Mouse (Mus musculus) midbrain, embryonic 14.5 days (tissue): ENCODE measurements around the gene Arv1. TPM values are rescaled to one million over a fixed set of nuclear protein-coding genes. Genes with fewer than 3 reads are reported as not detected.

Experiments
- ATAC-seq: fragments of 200-750 bp; cut with Nextera tagmentation; 2 replicates; pipeline ENCODE4 v1.8.0; 2017; ENCODE audit warnings: moderate number of reproducible peaks, moderate library complexity; ENCODE audit not compliant: low FRiP score, low TSS enrichment
- DNase-seq: peaks from one replicate; pipeline ENCODE4 v3.0.0-alpha.2; 2015
- H3K27ac ChIP-seq: fragments of 300-500 bp; sonication (generic); replicated peaks from 2 replicates; pipeline ENCODE4 v1.5.1; 2014; ENCODE audit warnings: mild to moderate bottlenecking, low read depth, low read length, moderate library complexity
- H3K27me3 ChIP-seq: fragments of 300-500 bp; sonication (generic); 2 replicates; pipeline ENCODE4 v1.6.1; 2014; ENCODE audit warnings: low read length, control low read depth, mixed read lengths; ENCODE audit not compliant: control insufficient read depth, insufficient read depth
- H3K36me3 ChIP-seq: fragments of 300-500 bp; sonication (generic); 2 replicates; pipeline ENCODE4 v1.6.1; 2014; ENCODE audit warnings: low read length, control low read depth; ENCODE audit not compliant: control insufficient read depth, insufficient read depth
- H3K4me1 ChIP-seq: fragments of 300-500 bp; sonication (generic); 2 replicates; pipeline ENCODE4 v1.6.1; 2014; ENCODE audit warnings: mild to moderate bottlenecking, antibody characterized with exemption, low read length, control low read depth; ENCODE audit not compliant: control insufficient read depth, insufficient read depth
- H3K4me2 ChIP-seq: fragments of 300-500 bp; sonication (generic); 2 replicates; pipeline ENCODE4 v1.6.1; 2014; ENCODE audit warnings: mild to moderate bottlenecking, low read length, moderate library complexity
- H3K4me3 ChIP-seq: fragments of 300-500 bp; sonication (generic); replicated peaks from 2 replicates; pipeline ENCODE4 v1.5.1; 2014; ENCODE audit warnings: low read depth, low read length
- H3K9ac ChIP-seq: fragments of 300-500 bp; sonication (generic); replicated peaks from 2 replicates; pipeline ENCODE4 v1.6.1; 2014; ENCODE audit warnings: mild to moderate bottlenecking, low read length, moderate library complexity
- H3K9me3 ChIP-seq: fragments of 300-500 bp; sonication (generic); 2 replicates; pipeline ENCODE4 v1.6.1; 2016; ENCODE audit warnings: low read length, control low read depth, mixed read lengths; ENCODE audit not compliant: control insufficient read depth
- WGBS: fragments of 180-500 bp; shearing (Covaris S2); extraction: QIAGEN DNeasy Blood & Tissue Kit; methylation state at CpG from one replicate; pipeline ENCODE4 v1.1.7; 2014; 5-methylcytosine and 5-hydroxymethylcytosine counted together
- polyA plus RNA-seq: library from polyadenylated mRNA; unstranded; fragments of >200 nt; fragmentation: Nextera tagmentation; extraction: Ambion mirVana; gene quantifications from 2 replicates; pipeline ENCODE4 v1.2.1, GENCODE M21; 2014

Gene Arv1
- polyA plus RNA-seq, 1 experiment from 2014 or later: 36.1 TPM

DNA sequence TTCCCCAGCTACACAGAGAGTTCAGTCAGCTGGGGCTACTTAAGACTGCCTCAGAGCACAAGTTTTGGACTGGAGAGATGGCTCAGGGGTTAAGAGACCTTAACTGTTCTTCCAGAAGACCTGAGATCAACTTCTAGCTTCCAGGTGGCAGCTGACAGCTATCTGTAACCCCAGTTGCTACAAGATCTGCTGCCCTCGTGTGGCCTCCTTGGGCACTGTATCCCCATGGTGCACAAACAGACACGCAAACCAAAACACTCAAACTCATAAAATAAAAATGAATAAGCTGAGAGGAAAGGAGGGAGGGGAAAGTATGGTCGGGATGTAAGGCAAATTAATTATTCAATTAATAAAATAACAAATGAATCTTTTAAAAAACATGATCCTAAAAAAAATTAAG is 36.6 kb downstream of the Arv1 start:
- WGBS: 39% methylated on average over 3 of the region's 3 CpGs
- ATAC-seq (no peak), DNase-seq (peak; percentile 42)
- Histone ChIP-seq H3K4me1 (no peaks in the 10 kb centered on the region), H3K4me3 (no peak overlapping the region), H3K9me3 (no peaks in the 10 kb centered on the region), H3K27ac (no peak overlapping the region), H3K4me2 (no peak overlapping the region), H3K9ac (no peak overlapping the region), H3K27me3 (no peaks in the 10 kb centered on the region), H3K36me3 (no peaks in the 10 kb centered on the region)

DNA sequence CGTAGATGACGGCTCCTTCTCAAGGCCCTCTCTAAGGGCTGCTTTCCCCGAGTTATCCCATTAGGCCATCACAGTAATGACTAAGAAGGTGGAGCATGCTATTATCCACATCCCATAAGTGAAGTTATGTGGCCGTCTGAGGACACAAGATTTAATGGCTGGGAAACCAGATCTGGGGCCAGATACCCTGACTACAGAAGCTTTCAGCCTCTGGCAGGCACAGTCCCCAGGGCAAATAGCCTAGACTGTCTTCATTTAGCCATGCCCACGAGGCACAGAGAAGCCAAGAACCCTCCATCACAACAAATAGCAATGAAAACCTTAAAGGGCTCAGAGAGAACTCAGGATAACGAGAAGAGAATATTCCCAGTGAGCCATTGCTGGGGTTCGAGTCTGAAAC is 41.1 kb downstream of the Arv1 start:
- H3K36me3 ChIP-seq: no peaks in the 10 kb centered on the region
- no peak for ATAC-seq
- no peak for DNase-seq
- H3K4me1 ChIP-seq: no peaks in the 10 kb centered on the region
- H3K27ac ChIP-seq: no peak overlapping the region
- no peak overlapping the region for H3K4me3 ChIP-seq
- no peak overlapping the region for H3K9ac ChIP-seq
- H3K27me3 ChIP-seq: no peaks in the 10 kb centered on the region
- 67% methylated on average over 7 of the region's 7 CpGs for WGBS
- no peaks in the 10 kb centered on the region for H3K9me3 ChIP-seq
- no peak overlapping the region for H3K4me2 ChIP-seq

DNA sequence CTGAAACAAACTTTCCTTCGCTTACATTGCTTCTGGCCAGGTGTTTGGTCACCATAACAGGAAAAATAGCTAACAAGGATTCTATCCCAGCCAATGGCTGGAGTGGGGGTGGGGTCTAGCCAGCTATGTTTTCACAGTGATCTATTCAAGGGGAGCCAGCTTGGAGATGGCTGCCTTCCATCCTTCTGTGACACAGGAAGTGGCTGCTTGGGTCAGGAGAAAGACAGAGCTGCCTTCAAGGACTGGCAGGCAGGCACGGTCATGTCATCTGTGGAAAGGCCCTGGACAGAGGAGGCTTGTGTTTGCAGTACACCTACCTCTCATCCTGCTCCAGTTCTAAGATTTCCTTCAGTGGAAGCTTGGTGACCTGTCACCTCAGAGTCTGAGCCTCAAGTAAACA is 50.5 kb downstream of the Arv1 start:
- no peak overlapping the region for H3K4me3 ChIP-seq
- DNase-seq (no peak), ATAC-seq (no peak)
- H3K27me3 ChIP-seq: no peaks in the 10 kb centered on the region
- H3K9ac ChIP-seq: no peak overlapping the region
- H3K27ac ChIP-seq: no peak overlapping the region
- WGBS: 69% methylated on average over 2 of the region's 2 CpGs
- no peaks in the 10 kb centered on the region for H3K36me3 ChIP-seq
- H3K4me2 ChIP-seq: no peak overlapping the region
- H3K9me3 ChIP-seq: no peaks in the 10 kb centered on the region
- no peaks in the 10 kb centered on the region for H3K4me1 ChIP-seq

DNA sequence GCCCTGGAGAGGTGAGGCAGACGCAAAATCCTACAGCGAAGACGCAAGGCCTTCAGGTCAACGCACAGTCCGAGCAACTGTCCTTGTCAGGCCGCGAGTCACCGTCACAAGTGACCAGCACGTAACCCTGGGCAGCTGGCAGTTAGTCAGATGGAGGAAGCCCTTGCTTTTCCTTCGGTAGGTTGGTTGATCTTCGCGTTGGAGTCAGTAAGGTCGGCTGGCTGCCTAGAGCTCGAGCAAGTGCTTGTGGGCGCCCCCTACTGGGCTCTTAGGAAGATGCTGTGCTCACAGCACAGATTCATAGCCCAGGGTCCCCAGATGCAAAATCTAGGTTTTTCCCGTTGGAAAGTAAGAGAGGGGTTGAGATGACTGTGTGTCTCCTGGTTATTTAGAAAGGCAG is 53.8 kb downstream of the Arv1 start:
- WGBS: 15% methylated on average over 16 of the region's 16 CpGs
- Histone ChIP-seq H3K27ac (no peak overlapping the region), H3K4me3 (no peak overlapping the region), H3K4me1 (no peaks in the 10 kb centered on the region), H3K27me3 (no peaks in the 10 kb centered on the region), H3K4me2 (peak overlapping the region; percentile 37), H3K9ac (no peak overlapping the region), H3K36me3 (no peaks in the 10 kb centered on the region), H3K9me3 (no peaks in the 10 kb centered on the region)
- DNase-seq (peak; percentile 91), ATAC-seq (no peak; the same call in 1 of the 2 replicates)

DNA sequence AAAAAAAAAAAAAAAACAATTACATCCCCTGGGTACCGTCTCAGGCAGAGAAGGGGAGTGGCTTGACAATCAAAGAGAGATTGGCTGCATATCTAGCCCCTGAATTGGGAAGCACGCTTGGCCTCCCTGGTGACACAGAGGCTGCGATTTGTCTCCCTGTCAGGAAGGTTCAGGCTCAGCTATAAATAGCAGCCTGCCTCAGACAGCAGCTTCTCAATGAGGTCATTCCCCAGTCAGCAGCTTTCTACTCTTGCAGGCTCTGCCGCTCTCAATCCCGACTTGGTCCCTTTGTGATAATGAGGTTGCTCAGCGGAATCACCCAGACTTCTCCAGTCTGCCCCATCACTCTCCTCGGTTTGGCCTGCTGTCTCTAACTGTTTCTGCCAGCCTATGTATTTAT is 58.3 kb downstream of the Arv1 start:
- Histone ChIP-seq H3K4me1 (peaks cover 10% of the 10 kb centered on the region; the same call in 1 of the 2 replicates), H3K27ac (peak overlapping the region; percentile 70), H3K27me3 (no peaks in the 10 kb centered on the region), H3K9me3 (no peaks in the 10 kb centered on the region), H3K4me3 (no peak overlapping the region), H3K9ac (no peak overlapping the region; the same call in 1 of the 2 replicates), H3K4me2 (0 out of 2 replicates have a peak overlapping the region, but pooled peaks have one; percentile 7), H3K36me3 (no peaks in the 10 kb centered on the region)
- ATAC-seq (peak; percentile 62; the same call in 1 of the 2 replicates), DNase-seq (peak; percentile 77)
- WGBS: 13% methylated on average over 7 of the region's 7 CpGs

DNA sequence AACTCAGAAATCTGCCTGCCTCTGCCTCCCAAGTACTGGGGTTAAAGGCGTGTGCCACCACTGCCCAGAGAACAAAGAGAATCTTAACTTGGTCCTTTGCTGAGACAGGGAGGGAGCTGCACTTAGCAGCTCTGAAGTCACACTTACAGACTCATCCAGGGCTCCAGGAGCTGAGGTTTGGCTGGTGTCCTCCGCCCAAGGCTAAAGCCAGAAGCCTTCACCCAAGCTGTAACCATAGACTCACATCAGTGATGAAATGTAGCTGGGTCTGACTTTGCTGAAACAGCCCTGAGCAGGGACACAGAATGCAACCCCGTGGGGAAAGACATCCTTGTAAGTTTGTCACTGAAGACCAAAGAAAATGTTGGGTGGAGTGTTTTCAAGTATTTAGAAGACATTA is 60.5 kb downstream of the Arv1 start:
- Histone ChIP-seq H3K36me3 (no peaks in the 10 kb centered on the region), H3K4me1 (peaks cover 10% of the 10 kb centered on the region; the same call in 1 of the 2 replicates), H3K9me3 (no peaks in the 10 kb centered on the region), H3K27me3 (no peaks in the 10 kb centered on the region), H3K9ac (no peak overlapping the region), H3K4me2 (no peak overlapping the region), H3K4me3 (no peak overlapping the region), H3K27ac (no peak overlapping the region)
- ATAC-seq: no peak
- WGBS: 78% methylated on average over 3 of the region's 3 CpGs
- DNase-seq: no peak

DNA sequence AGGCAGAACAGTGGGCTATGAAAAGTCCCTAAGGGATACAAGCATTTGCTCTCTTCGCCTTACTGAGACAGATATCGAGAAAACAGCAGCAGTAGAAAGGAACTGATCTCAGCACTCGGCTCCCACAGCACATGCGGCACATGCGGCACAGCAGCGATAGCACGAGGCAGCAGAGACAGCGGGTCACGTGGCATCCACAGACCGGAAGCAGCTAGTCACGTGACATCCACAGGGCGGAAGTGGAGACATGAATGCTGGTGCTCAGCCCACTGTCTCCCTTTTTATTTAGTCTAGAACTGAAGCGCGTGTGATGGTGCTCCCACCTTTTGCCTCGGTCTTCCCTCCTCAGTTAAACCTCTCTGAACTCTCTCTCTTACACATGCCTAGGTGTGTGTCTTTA is 61.3 kb downstream of the Arv1 start:
- WGBS: 93% methylated on average over 15 of the region's 15 CpGs
- no peaks in the 10 kb centered on the region for H3K36me3 ChIP-seq
- no peaks in the 10 kb centered on the region for H3K9me3 ChIP-seq
- H3K9ac ChIP-seq: no peak overlapping the region
- H3K27me3 ChIP-seq: no peaks in the 10 kb centered on the region
- no peak overlapping the region for H3K4me2 ChIP-seq
- no peak overlapping the region for H3K4me3 ChIP-seq
- DNase-seq (no peak), ATAC-seq (no peak)
- peaks cover 10% of the 10 kb centered on the region; the same call in 1 of the 2 replicates for H3K4me1 ChIP-seq
- H3K27ac ChIP-seq: no peak overlapping the region

Other genes with a start within 250 kb of the Arv1 start
- 33.0 and 39.3 TPM in 2 replicates for gene Cog2, start 201.4 kb upstream of the Arv1 start, polyA plus RNA-seq
- gene Agt, start 152.4 kb upstream of the Arv1 start, polyA plus RNA-seq: 0.25 and 0.26 TPM in 2 replicates
- 0.09 and 0.15 TPM in 2 replicates for gene Capn9, start 146.0 kb upstream of the Arv1 start, polyA plus RNA-seq
- 29.0 and 31.7 TPM in 2 replicates for gene 2310022B05Rik, start 58.8 kb upstream of the Arv1 start, polyA plus RNA-seq
- 56.3 and 70.9 TPM in 2 replicates for gene Ttc13, start 156 bp upstream of the Arv1 start, polyA plus RNA-seq
- gene Fam89a, start 29.7 kb downstream of the Arv1 start, polyA plus RNA-seq: 0.21 and 0.32 TPM in 2 replicates
- 31.1 and 31.9 TPM in 2 replicates for gene Trim67, start 71.0 kb downstream of the Arv1 start, polyA plus RNA-seq
- gene Gnpat, start 140.9 kb downstream of the Arv1 start, polyA plus RNA-seq: 65.5 and 90.8 TPM in 2 replicates
- gene 2810004N23Rik, start 141.0 kb downstream of the Arv1 start, polyA plus RNA-seq: 21.4 and 24.2 TPM in 2 replicates
- gene Exoc8, start 175.6 kb downstream of the Arv1 start, polyA plus RNA-seq: 13.0 and 13.2 TPM in 2 replicates
- gene Sprtn, start 175.7 kb downstream of the Arv1 start, polyA plus RNA-seq: 9.8 and 11.7 TPM in 2 replicates
- gene Egln1, start 227.2 kb downstream of the Arv1 start, polyA plus RNA-seq: 24.5 and 25.1 TPM in 2 replicates